Comparison of ENCODE assay signal across 11 mouse cellular contexts in the genomic region with DNA sequence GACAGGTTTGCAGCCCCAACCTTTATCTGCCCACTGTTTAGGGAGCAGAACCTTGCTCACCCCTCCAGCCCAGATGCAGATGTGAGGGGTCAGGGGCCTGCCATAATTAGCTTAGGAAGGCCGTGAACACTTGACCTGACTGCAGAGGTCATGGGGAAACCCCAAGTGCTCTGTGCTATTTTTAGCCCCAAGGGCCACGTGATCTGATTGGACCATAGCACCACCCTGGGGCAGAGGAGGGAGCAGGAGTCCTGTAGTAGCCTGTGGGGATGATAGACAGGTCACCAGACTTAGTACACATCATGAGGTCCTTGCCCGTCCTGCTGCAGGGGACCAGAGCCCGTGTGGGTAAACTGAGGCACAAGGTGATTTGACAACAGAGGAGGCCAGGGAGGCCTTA.
DNase-seq lines count a peak whose midpoint lies in the region; ATAC-seq and TF ChIP-seq lines count a peak whose summit lies in the region.
"Had no signal": no experiment of that assay in that cellular context is flagged by ENCODE, and none has a peak within 500 bp of the region (broad histone marks: within the 10 kb centered on the region; RNA-seq: fewer than 3 reads in every experiment).

No protein-coding gene starts in this region.

- no peak for TF ChIP-seq EP300 in liver, postnatal 0 days (IDR thresholded peaks at IDR 0.05; ENCODE audit: low read depth)

- H3K9ac ChIP-seq in liver, postnatal 0 days (replicated peaks): no peak overlapping the region
- no peak overlapping the region for H3K9ac ChIP-seq in intestine, embryonic 14.5 days (ENCODE audit: low read length)
- H3K9ac ChIP-seq: lung, embryonic 15.5 days had no signal

- H3K4me2 ChIP-seq in liver, postnatal 0 days (ENCODE audit: low read depth, low read length): no peak overlapping the region
- H3K4me2 ChIP-seq in intestine, embryonic 14.5 days (ENCODE audit: low read length): peak overlapping the region; percentile 34; the same call in 1 of the 2 replicates
- no peak overlapping the region for H3K4me2 ChIP-seq in myocyte (ENCODE audit: low read depth)
- H3K4me2 ChIP-seq: lung, embryonic 15.5 days had no signal

- no peak overlapping the region for H3K27ac ChIP-seq in liver, postnatal 0 days (ENCODE audit: low read depth)
- H3K27ac ChIP-seq in intestine, embryonic 14.5 days (ENCODE audit: low read depth): peak overlapping the region; percentile 62
- H3K27ac ChIP-seq: lung, embryonic 15.5 days had no signal

- 39% methylated on average over 4 of the region's 4 CpGs for WGBS in liver, postnatal 0 days (ENCODE audit: insufficient replicate concordance)
- WGBS in intestine, embryonic 14.5 days: 44% methylated on average over 4 of the region's 4 CpGs

- no peak overlapping the region for H3ac ChIP-seq in myocyte (ENCODE audit: control insufficient read depth, insufficient read length)

- peak; percentile 14 for DNase-seq in liver
- DNase-seq in liver, postnatal 0 days: no peak
- peak; percentile 40 to 44 for DNase-seq in heart, adult 9 months (ENCODE audit: low spot score in 2 of 2)
- DNase-seq in intestine, embryonic 14.5 days (ENCODE audit: low spot score): no peak
- no peak for DNase-seq in frontal cortex, adult 2 months (ENCODE audit: extremely low spot score in 1 of 2, low spot score in 1 of 2)
- no peak for DNase-seq in lung, postnatal 36 days
- DNase-seq: adrenal gland, adult 8-10 months; cerebellum, postnatal 10 days had no signal

- H3K4me3 ChIP-seq in liver, postnatal 0 days (ENCODE audit: low read depth, low read length): no peak overlapping the region
- no peak overlapping the region for H3K4me3 ChIP-seq in intestine, embryonic 14.5 days (ENCODE audit: low read depth, low read length)
- H3K4me3 ChIP-seq in myocyte: no peak overlapping the region
- H3K4me3 ChIP-seq: lung, embryonic 15.5 days had no signal

- H3K9me3 ChIP-seq in liver, postnatal 0 days (ENCODE audit: low read length): no peaks in the 10 kb centered on the region
- peaks cover 5% of the 10 kb centered on the region; the same call in 1 of the 2 replicates for H3K9me3 ChIP-seq in intestine, embryonic 14.5 days (ENCODE audit: control insufficient read depth, low read length)
- H3K9me3 ChIP-seq: lung, embryonic 15.5 days had no signal

- no peak for TF ChIP-seq CTCF in liver, postnatal 0 days (IDR thresholded peaks at IDR 0.05; ENCODE audit: low read depth)

- no peaks in the 10 kb centered on the region for H3K4me1 ChIP-seq in liver, postnatal 0 days (ENCODE audit: insufficient read depth)
- H3K4me1 ChIP-seq in intestine, embryonic 14.5 days (replicated peaks; ENCODE audit: control insufficient read depth, insufficient read depth, low read length): peaks cover 20% of the 10 kb centered on the region

- no peak for TF ChIP-seq POLR2A in myocyte (IDR thresholded peaks at IDR 0.05; ENCODE audit: insufficient read length, low read depth)

- no peaks in the 10 kb centered on the region for H3K36me3 ChIP-seq in liver, postnatal 0 days (replicated peaks; ENCODE audit: insufficient read depth, low read length)
- no peaks in the 10 kb centered on the region for H3K36me3 ChIP-seq in intestine, embryonic 14.5 days (ENCODE audit: control insufficient read depth, insufficient read depth, low read length)
- no peaks in the 10 kb centered on the region for H3K36me3 ChIP-seq in myocyte (ENCODE audit: control insufficient read depth, insufficient read depth)
- H3K36me3 ChIP-seq: lung, embryonic 15.5 days had no signal

- ATAC-seq in liver, postnatal 0 days: no peak
- ATAC-seq in intestine, embryonic 14.5 days (replicated peaks; ENCODE audit: low FRiP score, low TSS enrichment, low read depth): peak; percentile 33; the same call in 1 of the 2 replicates
- ATAC-seq in cerebellum, adult (ENCODE audit: insufficient number of reproducible peaks, low FRiP score, low TSS enrichment): no peak

- H3K27me3 ChIP-seq in liver, postnatal 0 days (ENCODE audit: insufficient read depth, low read length): no peaks in the 10 kb centered on the region
- peaks cover 32% of the 10 kb centered on the region for H3K27me3 ChIP-seq in intestine, embryonic 14.5 days (replicated peaks; ENCODE audit: control insufficient read depth, insufficient read depth, low read length)
- H3K27me3 ChIP-seq in myocyte (ENCODE audit: control insufficient read depth, insufficient read depth, insufficient read length): peaks cover 17% of the 10 kb centered on the region
- H3K27me3 ChIP-seq: lung, embryonic 15.5 days had no signal

- H3K79me2 ChIP-seq in myocyte (ENCODE audit: control insufficient read depth, insufficient read depth): no peaks in the 10 kb centered on the region

TF ChIP-seq in myocyte, 11 proteins besides CTCF, POLR2A, EP300 and RAD21:
- peak; percentile 10 for TF ChIP-seq USF1 (IDR thresholded peaks at IDR 0.05; ENCODE audit: low read depth)
- TF ChIP-seq POLR2AphosphoS2 (IDR thresholded peaks at IDR 0.05; ENCODE audit: insufficient read length, low read depth): no peak
- no peak for TF ChIP-seq MYOD1 (IDR thresholded peaks at IDR 0.05; ENCODE audit: control insufficient read depth in 1 of 3, insufficient read length in 2 of 3, low read depth in 2 of 3)

Comparison
In these comparisons a context has a peak if more than half of its experiments do, and no peak if none do; other contexts are left out.
1. DNase-seq: peak in liver (single experiment) and heart, adult 9 months (2 of 2); none in liver, postnatal 0 days (single experiment), intestine, embryonic 14.5 days (single experiment), frontal cortex, adult 2 months (0 of 2) and lung, postnatal 36 days (single experiment).